Mouse (Mus musculus): ENCODE data around the gene Adsl.
"Not testable (repeated sequence)": the region's sequence is repeated elsewhere in the genome, so short reads cannot be mapped to it uniquely, and the experiment has no call there.

The Adsl gene

DNA sequence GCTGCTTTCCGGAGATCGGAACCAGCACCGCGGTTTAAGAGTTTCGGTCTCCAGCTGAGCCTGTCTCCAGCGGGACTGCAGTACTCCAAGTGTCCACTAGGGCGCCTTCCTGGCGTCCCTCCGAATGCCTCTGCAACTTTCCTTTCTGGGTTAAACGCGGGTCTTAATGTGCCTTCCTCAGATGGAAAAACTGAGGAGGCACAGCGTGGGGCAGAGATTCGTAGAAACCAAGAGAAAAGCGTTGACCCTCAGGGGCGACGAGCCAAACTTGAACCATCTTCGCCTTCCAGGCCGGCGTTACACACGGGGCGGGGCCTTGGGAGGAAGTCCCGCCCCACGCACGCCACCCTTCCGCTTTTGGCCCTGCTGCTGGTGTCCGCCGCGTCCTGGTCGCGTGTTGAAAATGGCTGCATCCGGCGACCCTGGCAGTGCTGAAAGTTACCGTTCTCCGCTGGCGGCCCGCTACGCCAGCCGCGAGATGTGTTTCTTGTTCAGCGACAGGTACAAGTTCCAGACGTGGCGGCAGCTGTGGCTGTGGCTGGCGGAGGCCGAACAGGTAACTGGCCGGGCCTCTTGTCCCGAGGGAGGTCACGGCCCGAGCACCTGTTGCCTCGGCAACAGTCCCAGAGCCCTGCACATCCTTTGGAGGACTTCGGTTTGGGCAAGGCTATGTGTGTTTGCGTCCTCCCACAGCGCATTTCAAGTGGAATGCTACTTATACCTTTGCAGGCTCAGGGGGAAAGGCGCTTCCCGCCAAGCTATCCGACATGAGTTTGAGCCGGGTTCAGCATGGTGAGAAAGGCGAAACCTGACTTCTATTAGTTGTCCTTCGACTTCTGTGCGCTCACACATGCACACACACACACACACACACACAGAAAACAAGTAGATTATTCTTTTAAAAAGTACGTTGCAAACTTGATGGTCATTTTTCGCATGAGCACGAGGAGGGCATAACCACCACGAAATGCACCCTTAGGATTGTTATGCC lies at the start of gene Adsl:
Adsl (plus strand) TSS at position 346 of the 991 bp plus-strand sequence.
- DNase-seq (ENCODE audit: low spot score), result peak; percentile 96

DNA sequence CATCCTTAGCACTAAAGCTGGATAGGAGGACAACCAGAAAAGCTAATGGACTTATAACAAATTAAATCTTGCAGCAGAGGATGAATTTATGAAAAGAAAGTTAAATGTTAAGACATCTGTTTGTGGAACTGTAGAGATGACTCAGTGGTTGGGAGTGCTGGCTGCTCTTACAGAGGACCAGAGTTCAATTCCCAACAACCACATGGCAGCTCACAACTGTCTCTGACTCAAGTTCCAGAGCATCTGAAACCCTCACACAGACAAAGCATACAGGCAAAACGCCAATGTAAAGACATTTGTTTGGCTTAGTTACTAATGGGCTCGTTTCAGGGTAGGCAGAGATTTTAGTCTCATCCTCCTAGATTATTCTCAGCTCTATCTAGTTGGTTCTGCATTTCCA lies 48.5 kb upstream of the Adsl start:
- no peak for DNase-seq (ENCODE audit: low spot score)

DNA sequence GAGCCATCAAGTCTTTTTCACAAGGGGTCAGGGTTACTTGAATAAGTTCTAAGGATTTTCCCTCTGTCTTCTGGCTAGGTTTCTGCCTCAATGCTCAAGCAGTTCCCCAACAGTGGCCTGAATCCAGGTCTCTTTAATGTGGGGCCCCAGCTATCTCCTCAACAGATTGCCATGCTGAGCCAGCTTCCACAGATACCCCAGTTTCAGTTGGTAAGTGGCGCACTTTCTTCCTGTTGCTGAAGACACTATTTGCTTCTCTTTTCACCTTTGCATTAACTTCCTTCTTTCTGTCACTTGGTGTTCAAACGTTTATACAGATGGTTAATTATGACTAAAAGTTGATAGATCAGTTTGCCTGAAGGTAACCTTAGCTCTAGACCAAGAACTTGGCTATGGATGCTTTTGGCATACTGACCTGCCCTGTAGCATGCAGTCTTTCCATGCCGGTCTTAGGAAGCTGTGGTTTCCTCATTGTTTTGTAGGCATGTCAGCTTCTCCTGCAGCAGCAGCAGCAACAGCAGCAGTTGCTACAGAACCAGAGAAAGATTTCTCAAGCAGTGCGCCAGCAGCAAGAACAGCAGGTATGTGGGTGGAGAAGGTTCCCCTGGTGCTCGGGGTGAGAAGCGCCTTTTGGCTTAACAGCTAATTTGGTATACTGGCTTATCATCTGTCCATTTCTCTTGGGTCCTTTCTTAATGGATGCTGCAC lies 46.3 kb upstream of the Adsl start:
- DNase-seq (ENCODE audit: low spot score), result no peak

- DNase-seq (ENCODE audit: low spot score), result not testable (repeated sequence)
These were observed 43.5 kb upstream of the Adsl start for GRCm38 (mm10) chr15:80904776-80905175.

GRCm38 (mm10) chr15:80910183-80910582 lies 38.1 kb upstream of the Adsl start:
- DNase-seq (ENCODE audit: low spot score), result no peak

DNA sequence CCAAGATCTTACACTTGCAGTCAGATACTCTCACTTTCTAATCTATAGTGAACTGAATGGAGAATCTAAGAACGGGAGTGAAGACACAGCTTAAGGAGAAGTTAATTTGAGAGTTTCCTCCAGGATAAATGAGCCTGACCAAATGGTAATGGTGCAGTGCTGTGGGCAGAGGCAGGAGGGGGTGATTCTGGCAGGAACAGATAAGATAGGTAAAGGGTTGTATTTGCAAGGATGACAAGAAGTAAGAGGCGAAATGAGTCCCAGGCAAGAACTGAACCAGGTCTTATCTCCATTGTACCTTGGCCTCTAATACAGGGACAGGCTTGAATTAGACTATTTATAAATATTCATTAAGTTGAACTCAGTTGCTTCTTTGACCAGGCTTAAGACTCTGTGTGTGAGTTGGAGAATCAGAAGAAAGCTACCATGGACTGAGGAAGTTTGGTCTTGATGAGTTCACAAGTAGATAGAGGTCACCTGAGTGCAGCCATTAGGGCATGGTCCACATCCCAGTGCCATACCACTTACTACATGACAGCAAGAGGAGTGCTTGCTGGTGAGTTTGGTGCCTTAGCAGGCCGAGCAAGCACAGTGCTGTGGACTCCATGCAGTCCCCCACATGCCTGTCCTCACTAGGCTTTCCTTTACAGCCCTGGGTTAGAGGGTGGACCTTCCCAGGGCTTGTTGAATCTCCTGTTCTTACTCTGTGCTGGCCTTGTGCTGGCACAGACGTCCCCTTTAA lies 37.3 kb upstream of the Adsl start:
- no peak for DNase-seq (ENCODE audit: low spot score)

DNA sequence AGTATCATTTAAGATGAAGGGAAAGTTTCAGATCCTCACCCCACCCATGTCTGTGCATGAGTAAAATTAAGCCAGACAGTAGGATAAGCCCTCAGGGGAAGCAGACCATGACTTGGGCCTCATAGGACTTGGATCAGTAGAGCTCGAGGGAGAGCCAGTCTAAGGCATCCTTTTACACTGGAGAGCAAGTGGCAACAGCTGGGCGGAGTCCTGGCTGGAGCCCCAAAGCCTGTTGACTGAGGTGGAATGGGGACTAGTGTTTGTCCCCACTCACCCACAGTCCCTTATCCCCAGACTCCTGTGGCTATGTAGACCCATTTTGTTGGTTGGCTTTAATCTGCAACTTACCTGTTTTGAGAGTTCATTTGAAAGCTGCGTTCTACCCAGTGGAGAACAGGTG lies 36.1 kb upstream of the Adsl start:
- no peak for DNase-seq (ENCODE audit: low spot score)

GRCm38 (mm10) chr15:80913803-80914202 lies 34.5 kb upstream of the Adsl start:
- DNase-seq (ENCODE audit: low spot score), result no peak

GRCm38 (mm10) chr15:80915850-80916249 lies 32.4 kb upstream of the Adsl start:
- DNase-seq (ENCODE audit: low spot score), result no peak

- DNase-seq (ENCODE audit: low spot score), result no peak
These were observed 31.7 kb upstream of the Adsl start for GRCm38 (mm10) chr15:80916621-80917020.

DNA sequence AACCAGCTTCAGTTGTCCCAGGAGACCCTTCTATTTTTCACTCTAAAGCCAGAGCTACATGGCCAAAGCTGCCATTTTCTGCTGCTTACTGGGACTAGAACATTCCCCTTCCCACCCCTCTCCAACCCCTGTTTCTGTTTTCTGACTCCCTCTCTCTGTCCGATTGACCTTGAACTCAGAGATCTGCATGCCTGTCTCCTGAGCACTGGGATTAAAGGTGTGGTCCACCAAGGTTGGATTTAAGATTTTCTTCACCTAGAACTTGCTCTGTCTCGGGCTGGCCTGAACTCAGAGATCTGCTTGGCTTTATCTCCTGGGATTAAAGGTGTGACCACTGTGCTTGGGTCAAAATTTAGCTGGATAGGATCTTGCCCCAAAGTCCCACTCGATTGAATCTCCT lies 27.9 kb upstream of the Adsl start:
- DNase-seq (ENCODE audit: low spot score), result no peak

DNA sequence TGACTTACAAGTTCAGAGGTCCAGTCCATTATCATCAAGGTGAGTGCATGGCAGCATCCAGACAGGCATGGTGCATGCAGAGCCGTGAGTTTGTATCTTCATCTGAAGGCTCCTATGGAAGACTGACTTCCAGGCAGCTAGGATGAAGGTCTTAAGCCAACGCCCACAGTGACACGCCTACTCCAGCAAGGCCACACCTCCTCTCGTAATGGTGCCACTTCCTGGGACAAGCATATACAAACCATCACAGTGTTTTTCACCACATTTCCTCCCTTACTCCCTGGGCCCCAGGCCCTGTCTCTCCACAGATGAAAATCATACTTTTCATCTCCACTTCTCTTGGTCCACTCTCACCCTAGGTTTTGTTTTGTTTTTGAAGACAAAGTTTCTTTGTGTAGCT lies 26.5 kb upstream of the Adsl start:
- DNase-seq (ENCODE audit: low spot score), result peak; percentile 15

- DNase-seq (ENCODE audit: low spot score), result no peak
These were observed 24.1 kb upstream of the Adsl start for GRCm38 (mm10) chr15:80924211-80924610.

GRCm38 (mm10) chr15:80928811-80929355 lies 19.4 kb upstream of the Adsl start:
- no peak for DNase-seq (ENCODE audit: low spot score)

DNA sequence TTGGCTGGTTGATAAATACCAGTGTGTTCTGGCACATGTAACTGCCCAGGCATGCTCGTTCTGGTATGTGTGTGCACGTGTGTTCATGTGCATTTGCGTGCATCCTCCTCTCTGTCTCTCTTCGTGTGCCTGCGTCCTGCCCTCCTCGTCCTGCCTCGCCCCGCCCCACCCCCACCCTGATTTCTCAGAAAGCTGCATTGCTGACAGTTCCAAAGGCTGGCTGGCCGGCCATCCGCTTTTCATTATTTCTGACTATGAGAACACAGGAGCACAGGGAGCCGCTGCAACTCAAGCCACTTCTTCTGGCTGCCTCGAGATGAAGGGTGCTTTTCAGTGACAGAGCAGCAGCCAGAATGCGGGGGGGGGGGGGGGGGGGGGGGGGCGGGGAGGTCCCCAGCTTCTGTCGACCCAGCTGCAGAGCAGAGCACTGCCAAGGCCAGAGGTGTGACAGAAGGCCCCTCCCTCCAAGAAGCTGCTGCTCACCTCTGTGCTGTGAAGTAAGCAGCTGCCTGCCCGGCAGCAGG lies 18.2 kb upstream of the Adsl start:
- DNase-seq (ENCODE audit: low spot score), result peak; percentile 59

GRCm38 (mm10) chr15:80930676-80931320 lies 17.5 kb upstream of the Adsl start:
- not testable (repeated sequence) for DNase-seq (ENCODE audit: low spot score)

- no peak for DNase-seq (ENCODE audit: low spot score)
These were observed 16.8 kb upstream of the Adsl start for GRCm38 (mm10) chr15:80931345-80931960.

DNA sequence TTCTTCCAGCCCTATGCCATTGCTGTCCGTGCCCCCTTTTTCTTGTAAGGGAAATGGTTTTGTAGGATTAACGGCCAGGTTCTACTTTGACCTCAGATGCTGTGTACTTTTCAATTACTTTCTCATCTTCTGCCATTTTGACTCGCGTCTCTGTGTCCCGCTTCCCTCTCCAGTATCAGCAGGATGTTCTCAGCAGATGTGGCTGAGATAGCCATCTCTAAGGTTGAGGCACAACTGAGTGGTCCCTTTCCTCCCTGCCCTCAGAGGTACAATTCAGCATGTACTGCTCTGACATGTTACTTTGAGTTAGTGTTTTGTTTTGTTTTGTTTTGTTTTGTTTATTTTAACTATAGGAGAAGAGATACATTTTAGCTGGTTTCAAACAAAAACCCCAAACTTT lies 13.4 kb upstream of the Adsl start:
- no peak for DNase-seq (ENCODE audit: low spot score)

DNA sequence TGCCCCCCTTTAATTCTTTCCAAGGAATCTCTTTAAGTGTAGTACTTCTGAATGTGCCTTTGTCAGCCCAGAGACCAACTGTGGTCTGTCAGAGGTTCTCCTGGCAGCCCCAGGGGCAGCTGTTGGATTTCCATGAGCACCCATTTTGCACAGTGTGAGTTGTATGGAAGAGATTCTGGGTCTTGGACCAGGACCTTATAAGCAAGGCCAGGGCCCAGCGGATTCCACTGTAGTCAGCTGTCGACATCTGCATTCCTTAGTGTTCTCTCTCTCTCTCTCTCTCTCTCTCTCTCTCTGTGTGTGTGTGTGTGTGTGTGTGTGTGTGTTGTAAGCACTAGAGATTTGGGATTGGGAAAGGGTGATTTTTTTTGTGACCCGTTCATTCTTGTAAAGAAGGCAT lies 11.6 kb upstream of the Adsl start:
- no peak for DNase-seq (ENCODE audit: low spot score)

DNA sequence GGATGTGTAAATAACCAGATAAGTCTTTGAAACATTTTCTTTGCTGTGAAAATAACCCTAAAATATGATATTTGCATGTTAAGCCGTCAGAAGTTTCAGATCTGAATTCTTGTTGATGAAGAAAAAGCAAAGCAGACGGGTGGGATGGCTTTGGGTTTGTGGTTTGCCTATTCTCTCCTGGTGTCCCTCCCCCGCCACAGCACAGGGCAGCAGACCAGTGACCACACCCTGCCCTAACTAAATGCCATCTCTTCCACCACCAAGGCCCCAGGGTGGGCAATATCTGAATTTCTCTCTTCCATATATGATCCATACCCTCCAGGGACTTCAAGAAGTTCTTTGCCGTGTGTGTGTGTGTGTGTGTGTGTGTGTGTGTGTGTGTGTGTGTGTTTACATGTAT lies 9.7 kb upstream of the Adsl start:
- no peak for DNase-seq (ENCODE audit: low spot score)

GRCm38 (mm10) chr15:80939401-80939800 lies 8.9 kb upstream of the Adsl start:
- DNase-seq (ENCODE audit: low spot score), result no peak

Data from embryo, embryonic 10 days (tissue).